Mouse (Mus musculus): ENCODE measurements at regions not wholly inside any gene's neighbourhood (a gene's known extent, or its start where the extent isn't known, plus 50 kb on each side); places are given as distances from the start of the nearest gene placed in this dataset.

GRCm38 (mm10) chr1:22222836-22223235, 261.1 kb upstream of the Kcnq5 start:
- H3K4me3 ChIP-seq: no peak overlapping the region
- no peaks in the 10 kb centered on the region for H3K4me1 ChIP-seq
- H3K27me3 ChIP-seq: no peaks in the 10 kb centered on the region
- H3K27ac ChIP-seq (replicated peaks): no peak overlapping the region
- no peaks in the 10 kb centered on the region for H3K9me3 ChIP-seq
- WGBS: 41% methylated on average over 1 of the region's 1 CpGs
- no peak overlapping the region for H3K9ac ChIP-seq (replicated peaks)
- ATAC-seq (ENCODE audit: low FRiP score, low read depth): no peak
- H3K4me2 ChIP-seq (replicated peaks): no peak overlapping the region
- H3K36me3 ChIP-seq: no peaks in the 10 kb centered on the region

- no peaks in the 10 kb centered on the region for H3K4me1 ChIP-seq
- no peak overlapping the region for H3K27ac ChIP-seq (replicated peaks)
- no peak overlapping the region for H3K4me2 ChIP-seq (replicated peaks)
- no peaks in the 10 kb centered on the region for H3K36me3 ChIP-seq
- WGBS: 91% methylated on average over 5 of the region's 5 CpGs
- no peak for ATAC-seq (ENCODE audit: low FRiP score, low read depth)
- no peak overlapping the region for H3K4me3 ChIP-seq
- no peak overlapping the region for H3K9ac ChIP-seq (replicated peaks)
- H3K27me3 ChIP-seq: no peaks in the 10 kb centered on the region
- no peaks in the 10 kb centered on the region for H3K9me3 ChIP-seq
Measured at GRCm38 (mm10) chr1:22211795-22212194, 250.1 kb upstream of the Kcnq5 start.

- H3K9me3 ChIP-seq: no peaks in the 10 kb centered on the region
- H3K36me3 ChIP-seq: no peaks in the 10 kb centered on the region
- H3K27ac ChIP-seq (replicated peaks): no peak overlapping the region
- no peak overlapping the region for H3K9ac ChIP-seq (replicated peaks)
- H3K4me1 ChIP-seq: no peaks in the 10 kb centered on the region
- no peak overlapping the region for H3K4me3 ChIP-seq
- ATAC-seq (ENCODE audit: low FRiP score, low read depth): no peak
- H3K27me3 ChIP-seq: no peaks in the 10 kb centered on the region
- 91% methylated on average over 4 of the region's 4 CpGs for WGBS
- no peak overlapping the region for H3K4me2 ChIP-seq (replicated peaks)
Measured at GRCm38 (mm10) chr1:22211232-22211631, 249.5 kb upstream of the Kcnq5 start.

DNA sequence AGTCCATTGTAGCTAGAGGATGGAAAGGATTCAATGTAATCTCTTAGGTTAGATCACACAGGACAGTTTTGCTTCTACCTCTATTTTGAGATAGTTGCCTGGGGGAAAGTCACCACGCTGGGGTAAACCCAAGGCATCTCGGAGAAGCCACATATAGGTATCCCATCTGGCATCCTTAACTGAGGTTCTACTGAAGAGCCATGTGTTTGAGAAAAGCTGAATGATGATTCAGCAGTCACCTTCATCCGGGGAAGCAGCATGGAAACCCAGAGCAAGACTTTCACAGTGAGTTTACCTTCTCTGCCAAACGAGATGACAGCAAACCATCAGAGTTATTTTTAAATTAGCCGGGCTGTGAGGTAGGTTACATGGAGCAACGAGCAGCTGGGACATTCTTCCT, 248.9 kb upstream of the Kcnq5 start:
- Histone ChIP-seq H3K4me1 (no peaks in the 10 kb centered on the region), H3K4me2 (replicated peaks) (no peak overlapping the region), H3K4me3 (no peak overlapping the region), H3K36me3 (no peaks in the 10 kb centered on the region), H3K27me3 (no peaks in the 10 kb centered on the region), H3K9me3 (no peaks in the 10 kb centered on the region), H3K9ac (replicated peaks) (no peak overlapping the region), H3K27ac (replicated peaks) (no peak overlapping the region)
- 90% methylated on average over 6 of the region's 6 CpGs for WGBS
- ATAC-seq (ENCODE audit: low FRiP score, low read depth): no peak

- H3K9ac ChIP-seq (replicated peaks): no peak overlapping the region
- H3K4me2 ChIP-seq (replicated peaks): no peak overlapping the region
- ATAC-seq (ENCODE audit: low FRiP score, low read depth): no peak
- no peaks in the 10 kb centered on the region for H3K4me1 ChIP-seq
- H3K9me3 ChIP-seq: no peaks in the 10 kb centered on the region
- H3K27me3 ChIP-seq: no peaks in the 10 kb centered on the region
- no peaks in the 10 kb centered on the region for H3K36me3 ChIP-seq
- H3K27ac ChIP-seq (replicated peaks): no peak overlapping the region
- 80% methylated on average over 2 of the region's 2 CpGs for WGBS
- no peak overlapping the region for H3K4me3 ChIP-seq
Measured at GRCm38 (mm10) chr1:22208287-22208686, 246.5 kb upstream of the Kcnq5 start.

DNA sequence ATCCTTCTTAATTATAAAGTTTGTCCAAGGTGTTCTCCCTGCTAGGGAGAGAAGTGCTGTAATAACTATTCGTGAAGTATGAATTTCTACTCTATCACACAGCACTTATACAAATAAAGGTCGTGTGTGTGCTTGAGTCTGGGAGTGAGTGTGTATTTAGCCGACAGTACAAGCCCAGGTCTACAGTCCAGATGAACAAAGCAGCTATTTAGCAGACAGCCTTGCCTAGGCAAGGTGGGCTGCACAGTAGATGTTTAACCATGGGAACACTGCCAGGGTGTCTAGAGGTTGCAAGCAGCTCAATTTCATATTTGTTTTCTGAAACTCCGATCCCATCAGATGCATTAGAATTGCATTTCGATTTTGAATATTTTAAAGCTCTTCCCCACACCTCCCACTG, 245.2 kb upstream of the Kcnq5 start:
- Histone ChIP-seq H3K4me3 (no peak overlapping the region), H3K27me3 (no peaks in the 10 kb centered on the region), H3K9ac (replicated peaks) (no peak overlapping the region), H3K4me2 (replicated peaks) (no peak overlapping the region), H3K4me1 (no peaks in the 10 kb centered on the region), H3K36me3 (no peaks in the 10 kb centered on the region), H3K9me3 (no peaks in the 10 kb centered on the region), H3K27ac (replicated peaks) (no peak overlapping the region)
- WGBS: 82% methylated on average over 5 of the region's 5 CpGs
- ATAC-seq (ENCODE audit: low FRiP score, low read depth): no peak

- no peak for ATAC-seq (ENCODE audit: low FRiP score, low read depth)
- H3K9me3 ChIP-seq: no peaks in the 10 kb centered on the region
- H3K36me3 ChIP-seq: no peaks in the 10 kb centered on the region
- no peaks in the 10 kb centered on the region for H3K4me1 ChIP-seq
- no peak overlapping the region for H3K4me3 ChIP-seq
- H3K27me3 ChIP-seq: no peaks in the 10 kb centered on the region
- H3K4me2 ChIP-seq (replicated peaks): no peak overlapping the region
- H3K9ac ChIP-seq (replicated peaks): no peak overlapping the region
- 92% methylated on average over 4 of the region's 4 CpGs for WGBS
- H3K27ac ChIP-seq (replicated peaks): no peak overlapping the region
Measured at GRCm38 (mm10) chr1:22167621-22168181, 206.0 kb upstream of the Kcnq5 start.

DNA sequence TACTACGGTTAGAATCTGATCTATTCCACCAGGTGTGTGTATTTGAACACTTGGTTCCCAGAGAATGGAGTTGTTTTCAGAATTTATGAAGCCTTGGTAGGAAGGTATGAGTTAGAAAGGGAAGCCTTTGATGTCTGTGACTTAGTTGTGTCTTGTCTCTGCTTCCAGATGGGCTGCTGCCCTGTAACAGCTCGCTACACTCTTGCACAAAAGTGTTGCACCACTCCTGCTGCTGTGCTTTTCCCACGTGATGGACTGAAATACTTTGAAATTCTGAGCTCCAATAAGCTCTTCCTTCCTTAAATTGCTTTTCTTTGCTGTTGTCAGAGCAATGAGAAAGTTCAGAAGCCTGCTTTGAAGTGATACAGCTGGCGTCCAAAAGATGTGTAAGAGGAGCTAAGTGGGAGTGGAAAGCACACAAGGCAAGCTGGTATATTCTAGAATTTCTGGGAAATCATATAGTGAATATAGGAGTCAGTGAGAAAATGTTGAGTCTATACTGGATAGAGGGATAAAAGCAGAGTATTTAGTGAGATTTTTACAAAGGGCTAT, 174.9 kb upstream of the Kcnq5 start:
- no peak overlapping the region for H3K9ac ChIP-seq (replicated peaks)
- WGBS: 80% methylated on average over 4 of the region's 4 CpGs
- no peak for ATAC-seq (ENCODE audit: low FRiP score, low read depth)

DNA sequence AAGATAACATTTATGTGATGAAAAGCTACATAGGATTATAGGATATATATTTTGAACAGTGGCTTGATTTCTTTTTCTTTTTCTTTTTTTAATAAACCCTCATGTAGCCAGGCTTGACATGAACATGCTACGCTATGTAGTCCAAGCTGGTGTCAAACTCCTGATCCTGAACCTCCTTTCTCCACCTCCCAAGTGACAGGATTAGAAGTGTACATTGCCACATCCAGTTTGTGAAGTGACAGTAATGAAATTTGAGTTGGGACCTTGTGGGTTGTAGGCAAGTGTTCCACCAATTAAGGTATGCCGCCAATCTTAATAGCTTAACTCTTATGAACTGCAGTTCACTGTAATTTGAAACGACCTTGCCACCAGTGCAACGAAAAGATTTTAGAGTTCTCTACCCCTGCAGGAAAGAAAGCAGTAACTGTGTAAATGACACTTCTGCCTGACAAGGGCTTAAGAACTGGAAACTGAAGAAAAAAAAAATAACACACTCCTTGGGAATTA, 156.6 kb upstream of the Kcnq5 start:
- Histone ChIP-seq H3K4me3 (no peak overlapping the region), H3K9ac (replicated peaks) (no peak overlapping the region), H3K9me3 (no peaks in the 10 kb centered on the region), H3K36me3 (no peaks in the 10 kb centered on the region), H3K4me1 (no peaks in the 10 kb centered on the region), H3K4me2 (replicated peaks) (no peak overlapping the region), H3K27me3 (no peaks in the 10 kb centered on the region), H3K27ac (replicated peaks) (no peak overlapping the region)
- 77% methylated on average over 4 of the region's 4 CpGs for WGBS
- ATAC-seq (ENCODE audit: low FRiP score, low read depth): no peak

More for the DNA sequence above, 174.9 kb upstream of the Kcnq5 start:
- no peaks in the 10 kb centered on the region for H3K36me3 ChIP-seq
- no peak overlapping the region for H3K27ac ChIP-seq (replicated peaks)
- no peaks in the 10 kb centered on the region for H3K9me3 ChIP-seq
- no peaks in the 10 kb centered on the region for H3K4me1 ChIP-seq
- H3K27me3 ChIP-seq: no peaks in the 10 kb centered on the region
- H3K4me2 ChIP-seq (replicated peaks): no peak overlapping the region
- no peak overlapping the region for H3K4me3 ChIP-seq

GRCm38 (mm10) chr1:22116466-22116865, 154.7 kb upstream of the Kcnq5 start:
- H3K36me3 ChIP-seq: no peaks in the 10 kb centered on the region
- H3K27ac ChIP-seq (replicated peaks): no peak overlapping the region
- H3K9ac ChIP-seq (replicated peaks): no peak overlapping the region
- no peak overlapping the region for H3K4me2 ChIP-seq (replicated peaks)
- no peaks in the 10 kb centered on the region for H3K4me1 ChIP-seq
- 80% methylated on average over 1 of the region's 1 CpGs for whole genome bisulfite sequencing
- no peak for ATAC-seq (ENCODE audit: low FRiP score, low read depth)
- no peaks in the 10 kb centered on the region for H3K27me3 ChIP-seq
- no peaks in the 10 kb centered on the region for H3K9me3 ChIP-seq
- H3K4me3 ChIP-seq: no peak overlapping the region

GRCm38 (mm10) chr1:22105496-22105895, 143.8 kb upstream of the Kcnq5 start:
- Histone ChIP-seq H3K4me1 (no peaks in the 10 kb centered on the region), H3K4me2 (replicated peaks) (no peak overlapping the region), H3K4me3 (no peak overlapping the region), H3K36me3 (no peaks in the 10 kb centered on the region), H3K9ac (replicated peaks) (no peak overlapping the region), H3K27ac (replicated peaks) (no peak overlapping the region), H3K9me3 (no peaks in the 10 kb centered on the region), H3K27me3 (no peaks in the 10 kb centered on the region)
- peak; percentile 58; the same call in 1 of the 2 replicates for ATAC-seq (ENCODE audit: low FRiP score, low read depth)
- 61% methylated on average over 3 of the region's 3 CpGs for WGBS

DNA sequence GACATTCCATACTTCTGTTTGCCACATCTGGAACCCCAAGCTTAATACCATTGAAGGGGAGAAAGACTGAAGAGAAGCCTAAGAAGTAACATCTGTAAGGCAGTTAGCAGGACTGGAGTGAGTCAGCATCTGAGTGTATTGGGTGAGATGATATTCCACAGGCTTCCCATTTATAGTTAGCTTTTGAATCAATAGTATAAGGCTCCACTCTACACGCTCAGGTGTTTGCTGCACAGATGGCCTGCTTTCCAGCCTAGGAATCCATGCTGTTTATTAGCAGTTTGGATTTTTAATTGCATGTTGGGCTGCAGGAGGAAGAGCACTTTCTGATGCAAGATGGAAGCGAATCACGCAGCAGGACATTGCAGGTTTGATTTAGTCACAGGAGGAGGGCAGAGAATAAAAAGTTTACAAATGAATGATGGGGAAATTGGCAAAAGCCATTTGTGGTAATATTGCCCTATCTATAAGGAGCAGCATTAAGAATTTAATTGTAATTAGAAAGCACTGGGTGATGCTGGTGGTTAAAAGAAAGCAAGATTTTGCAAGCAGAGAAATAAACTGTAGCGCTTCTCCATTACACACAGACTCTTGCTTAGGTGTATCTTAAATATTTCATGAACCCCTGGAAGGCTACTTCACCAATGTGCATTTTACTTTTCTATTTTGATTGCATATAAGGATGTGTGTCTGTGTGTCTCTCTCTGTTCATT, 109.8 kb upstream of the Kcnq5 start:
- H3K27ac ChIP-seq (replicated peaks): no peak overlapping the region
- 86% methylated on average over 4 of the region's 4 CpGs for WGBS
- no peak overlapping the region for H3K4me3 ChIP-seq
- no peaks in the 10 kb centered on the region for H3K27me3 ChIP-seq
- H3K4me1 ChIP-seq: no peaks in the 10 kb centered on the region
- H3K9me3 ChIP-seq: no peaks in the 10 kb centered on the region
- H3K4me2 ChIP-seq (replicated peaks): no peak overlapping the region
- ATAC-seq (ENCODE audit: low FRiP score, low read depth): no peak
- H3K9ac ChIP-seq (replicated peaks): no peak overlapping the region
- H3K36me3 ChIP-seq: no peaks in the 10 kb centered on the region
